Mouse (Mus musculus): Measurements from ENCODE around the gene Pola2. TPM values are rescaled to one million over a fixed set of nuclear protein-coding genes. Genes with fewer than 3 reads are reported as not detected.

Gene Pola2
- polyA plus RNA-seq, 1 experiment from 2014 or later: 89.3 TPM

DNA sequence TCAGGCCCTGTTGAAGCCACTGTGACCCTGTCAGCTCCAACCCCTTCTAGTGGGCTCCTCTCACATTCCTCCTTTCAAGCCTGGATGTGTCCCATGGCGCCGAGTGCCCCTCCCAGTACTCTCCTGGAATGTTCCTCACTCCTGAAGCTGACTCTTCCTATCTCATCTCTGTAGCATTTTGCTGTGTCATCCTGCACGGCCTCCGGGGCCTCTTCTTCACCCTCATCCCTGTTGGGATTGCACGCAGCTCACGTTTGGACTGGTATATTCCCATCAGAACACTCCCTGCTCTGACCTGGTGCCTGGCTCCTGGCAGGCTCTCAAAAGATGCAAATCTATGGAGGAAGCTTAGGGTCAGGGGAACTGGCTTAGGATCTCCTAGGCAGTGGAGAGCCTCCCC is 2.8 kb upstream of the Pola2 start:
- Histone ChIP-seq H3K4me1 (ENCODE audit: insufficient read depth) (peaks cover 3% of the 10 kb centered on the region; the same call in 1 of the 2 replicates), H3K4me3 (ENCODE audit: low read depth, low read length) (no peak overlapping the region), H3K36me3 (ENCODE audit: insufficient read depth) (peaks cover under 1% of the 10 kb centered on the region; the same call in 1 of the 2 replicates), H3K9ac (no peak overlapping the region), H3K9me3 (ENCODE audit: low read depth, low read length) (no peaks in the 10 kb centered on the region), H3K27ac (ENCODE audit: low read depth) (no peak overlapping the region), H3K4me2 (no peak overlapping the region), H3K27me3 (ENCODE audit: insufficient read depth, low read length) (no peaks in the 10 kb centered on the region)
- ATAC-seq (ENCODE audit: insufficient read depth): no peak
- no peak for TF ChIP-seq CTCF (IDR thresholded peaks at IDR 0.05; ENCODE audit: low read depth)
- no peak for DNase-seq
- WGBS: 70% methylated on average over 6 of the region's 6 CpGs

GRCm38 (mm10) chr19:5965910-5966309 is 1.9 kb upstream of the Pola2 start:
- no peak overlapping the region for H3K27ac ChIP-seq (ENCODE audit: low read depth)
- DNase-seq (no peak), ATAC-seq (ENCODE audit: insufficient read depth) (no peak)
- H3K4me3 ChIP-seq (ENCODE audit: low read depth, low read length): no peak overlapping the region
- H3K9ac ChIP-seq: no peak overlapping the region
- H3K4me2 ChIP-seq: no peak overlapping the region
- H3K36me3 ChIP-seq (ENCODE audit: insufficient read depth): peaks cover 9% of the 10 kb centered on the region
- H3K9me3 ChIP-seq (ENCODE audit: low read depth, low read length): no peaks in the 10 kb centered on the region
- H3K27me3 ChIP-seq (ENCODE audit: insufficient read depth, low read length): no peaks in the 10 kb centered on the region
- 81% methylated on average over 2 of the region's 2 CpGs for WGBS
- no peak for TF ChIP-seq CTCF (IDR thresholded peaks at IDR 0.05; ENCODE audit: low read depth)
- H3K4me1 ChIP-seq (ENCODE audit: insufficient read depth): peaks cover 3% of the 10 kb centered on the region; the same call in 1 of the 2 replicates

- Histone ChIP-seq H3K9ac (0 out of 2 replicates have a peak overlapping the region, but pooled peaks have one; percentile 6), H3K27ac (ENCODE audit: low read depth) (no peak overlapping the region), H3K27me3 (ENCODE audit: insufficient read depth, low read length) (no peaks in the 10 kb centered on the region), H3K4me2 (no peak overlapping the region), H3K9me3 (ENCODE audit: low read depth, low read length) (no peaks in the 10 kb centered on the region), H3K4me1 (ENCODE audit: insufficient read depth) (peaks cover 3% of the 10 kb centered on the region; the same call in 1 of the 2 replicates), H3K4me3 (ENCODE audit: low read depth, low read length) (no peak overlapping the region; the same call in 1 of the 2 replicates), H3K36me3 (ENCODE audit: insufficient read depth) (peaks cover 16% of the 10 kb centered on the region)
- WGBS: 4% methylated on average over 4 of the region's 4 CpGs
- peak; percentile 94 for DNase-seq
- no peak for ATAC-seq (ENCODE audit: insufficient read depth)
- peak; percentile 92 for TF ChIP-seq CTCF (IDR thresholded peaks at IDR 0.05; ENCODE audit: low read depth)
Measured at GRCm38 (mm10) chr19:5965280-5965679, 1.3 kb upstream of the Pola2 start.

GRCm38 (mm10) chr19:5964804-5965203 is 802 bp upstream of the Pola2 start:
- Histone ChIP-seq H3K4me1 (ENCODE audit: insufficient read depth) (peaks cover 3% of the 10 kb centered on the region; the same call in 1 of the 2 replicates), H3K9ac (peak overlapping the region; percentile 6; the same call in 1 of the 2 replicates), H3K4me3 (ENCODE audit: low read depth, low read length) (peak overlapping the region; percentile 82), H3K27me3 (ENCODE audit: insufficient read depth, low read length) (no peaks in the 10 kb centered on the region), H3K9me3 (ENCODE audit: low read depth, low read length) (no peaks in the 10 kb centered on the region), H3K36me3 (ENCODE audit: insufficient read depth) (peaks cover 18% of the 10 kb centered on the region), H3K4me2 (peak overlapping the region; percentile 69), H3K27ac (ENCODE audit: low read depth) (0 out of 2 replicates have a peak overlapping the region, but pooled peaks have one; percentile 16)
- ATAC-seq (ENCODE audit: insufficient read depth) (no peak), DNase-seq (no peak)
- TF ChIP-seq CTCF (IDR thresholded peaks at IDR 0.05; ENCODE audit: low read depth): no peak
- 86% methylated on average over 2 of the region's 2 CpGs for WGBS

GRCm38 (mm10) chr19:5962651-5963050 is 1.4 kb downstream of the Pola2 start:
- Histone ChIP-seq H3K4me2 (peak overlapping the region; percentile 69), H3K36me3 (ENCODE audit: insufficient read depth) (peaks cover 39% of the 10 kb centered on the region), H3K4me1 (ENCODE audit: insufficient read depth) (peaks cover 3% of the 10 kb centered on the region; the same call in 1 of the 2 replicates), H3K9ac (peak overlapping the region; percentile 82), H3K27ac (ENCODE audit: low read depth) (no peak overlapping the region), H3K4me3 (ENCODE audit: low read depth, low read length) (peak overlapping the region; percentile 82), H3K27me3 (ENCODE audit: insufficient read depth, low read length) (no peaks in the 10 kb centered on the region), H3K9me3 (ENCODE audit: low read depth, low read length) (no peaks in the 10 kb centered on the region)
- 18% methylated on average over 1 of the region's 1 CpGs for WGBS
- ATAC-seq (ENCODE audit: insufficient read depth) (no peak), DNase-seq (no peak)
- peak; percentile 50 for TF ChIP-seq CTCF (IDR thresholded peaks at IDR 0.05; ENCODE audit: low read depth)

DNA sequence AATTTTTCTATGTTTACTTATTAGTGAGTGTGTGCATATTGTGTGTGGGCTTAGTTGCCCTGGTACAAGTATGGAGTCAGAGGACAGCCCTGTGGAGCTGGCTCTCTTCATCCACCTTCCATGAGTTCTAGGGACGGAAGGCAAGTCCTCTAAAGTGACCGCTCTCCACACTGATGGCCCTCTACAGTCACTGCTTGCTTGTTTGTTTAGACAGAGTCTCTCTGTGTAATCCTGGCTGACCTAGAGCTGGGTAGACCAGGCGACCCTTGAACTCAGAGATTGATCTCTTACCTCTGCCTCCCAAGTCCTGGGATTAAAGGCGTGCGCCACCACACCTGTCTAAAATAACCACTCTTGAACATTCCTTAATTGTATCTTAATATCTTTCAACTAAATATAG is 6.6 kb downstream of the Pola2 start:
- H3K9ac ChIP-seq: no peak overlapping the region
- H3K4me1 ChIP-seq (ENCODE audit: insufficient read depth): no peaks in the 10 kb centered on the region; the same call in 1 of the 2 replicates
- H3K27ac ChIP-seq (ENCODE audit: low read depth): no peak overlapping the region
- no peak for DNase-seq
- no peaks in the 10 kb centered on the region for H3K27me3 ChIP-seq (ENCODE audit: insufficient read depth, low read length)
- WGBS: 79% methylated on average over 5 of the region's 5 CpGs
- no peak for ATAC-seq (ENCODE audit: insufficient read depth)
- TF ChIP-seq CTCF (IDR thresholded peaks at IDR 0.05; ENCODE audit: low read depth): no peak
- no peak overlapping the region for H3K4me2 ChIP-seq
- H3K9me3 ChIP-seq (ENCODE audit: low read depth, low read length): no peaks in the 10 kb centered on the region
- no peak overlapping the region for H3K4me3 ChIP-seq (ENCODE audit: low read depth, low read length)
- H3K36me3 ChIP-seq (ENCODE audit: insufficient read depth): peaks cover 83% of the 10 kb centered on the region

GRCm38 (mm10) chr19:5956685-5957084 is 7.3 kb downstream of the Pola2 start:
- Histone ChIP-seq H3K4me2 (no peak overlapping the region), H3K27ac (ENCODE audit: low read depth) (no peak overlapping the region), H3K9me3 (ENCODE audit: low read depth, low read length) (no peaks in the 10 kb centered on the region), H3K9ac (no peak overlapping the region), H3K27me3 (ENCODE audit: insufficient read depth, low read length) (no peaks in the 10 kb centered on the region), H3K4me3 (ENCODE audit: low read depth, low read length) (no peak overlapping the region), H3K36me3 (ENCODE audit: insufficient read depth) (peaks cover 89% of the 10 kb centered on the region), H3K4me1 (ENCODE audit: insufficient read depth) (no peaks in the 10 kb centered on the region; the same call in 1 of the 2 replicates)
- peak; percentile 90 for DNase-seq
- 12% methylated on average over 3 of the region's 3 CpGs for WGBS
- peak; percentile 58; the same call in 1 of the 2 replicates for ATAC-seq (ENCODE audit: insufficient read depth)
- TF ChIP-seq CTCF (IDR thresholded peaks at IDR 0.05; ENCODE audit: low read depth): peak; percentile 95
